Mouse (Mus musculus) G1E (cell line): ENCODE measurements around the gene Wbp1. TPM values are rescaled to one million over a fixed set of nuclear protein-coding genes. Genes with fewer than 3 reads are reported as not detected.

Source experiments
- ATAC-seq: 2 replicates; pipeline ENCODE4 v1.8.0; 2016; ENCODE audit warnings: mild to moderate bottlenecking; ENCODE audit not compliant: insufficient number of reproducible peaks, poor library complexity, low FRiP score, severe bottlenecking; ENCODE audit errors: extremely low read depth
- DNase-seq: peaks from one replicate; pipeline ENCODE4 v3.0.0; 2012; ENCODE audit warnings: low spot score
- H3K27me3 ChIP-seq: 2 replicates; pipeline ENCODE4 v1.6.1; 2012; ENCODE audit warnings: mild to moderate bottlenecking, low read length, inconsistent platforms; ENCODE audit not compliant: insufficient read depth
- H3K36me3 ChIP-seq: replicated peaks from 2 replicates; pipeline ENCODE3; 2012; ENCODE audit warnings: mild to moderate bottlenecking, inconsistent platforms
- H3K4me1 ChIP-seq: 2 replicates; pipeline ENCODE4 v1.6.1; 2012; ENCODE audit warnings: low read depth, low read length, inconsistent platforms, mixed read lengths; ENCODE audit not compliant: insufficient read depth
- H3K4me3 ChIP-seq: 2 replicates; pipeline ENCODE4 v1.5.1; 2012; ENCODE audit warnings: low read depth, mild to moderate bottlenecking, inconsistent platforms, low read length, moderate library complexity, mixed read lengths
- H3K9me3 ChIP-seq: replicated peaks from 2 replicates; pipeline ENCODE4 v1.6.1; 2012; ENCODE audit warnings: inconsistent platforms
- CTCF ChIP-seq: IDR thresholded peaks from 2 replicates; pipeline ENCODE4 v1.5.1; 2012; ENCODE audit warnings: low read depth, low read length, inconsistent platforms, mixed read lengths
- GATA1 ChIP-seq: IDR thresholded peaks from 2 replicates; pipeline ENCODE4 v1.6.1; 2012; ENCODE audit warnings: borderline replicate concordance, low read length, inconsistent platforms, mixed read lengths
- GATA2 ChIP-seq: IDR thresholded peaks from 2 replicates; pipeline ENCODE4 v1.6.1; 2012; ENCODE audit warnings: low read depth, low read length, inconsistent platforms, borderline replicate concordance
- POLR2AphosphoS5 ChIP-seq: IDR thresholded peaks from 2 replicates; pipeline ENCODE4 v1.6.1; 2012; ENCODE audit warnings: low read depth, low read length, inconsistent platforms; ENCODE audit not compliant: insufficient replicate concordance
- TAL1 ChIP-seq: conservative IDR thresholded peaks from 2 replicates; pipeline ENCODE4 v1.6.1; 2012; ENCODE audit warnings: low read depth, low read length, inconsistent platforms, mixed read lengths
- polyA plus RNA-seq: library from polyadenylated mRNA; stranded (reverse); fragments of >175 nt; gene quantifications from 2 replicates; pipeline ENCODE4 v1.2.3, GENCODE M21; 2012
- total RNA-seq, 2 experiments: library from RNA; stranded (forward) in 1 of 2; stranded (reverse) in 1 of 2; fragments of 200-1000 nt in 1 of 2; fragments of >200 nt in 1 of 2; fragmentation: Nextera tagmentation in 1 of 2; gene quantifications; 2 replicates each; pipeline ENCODE4 v1.2.3; 2014 to 2017

Wbp1 gene
- total RNA-seq (2014; fragmentation: Nextera tagmentation) (30.8 and 49.1 TPM in 2 replicates), total RNA-seq (2017) (94.7 and 104 TPM in 2 replicates), polyA plus RNA-seq (32.3 and 47.9 TPM in 2 replicates)

GRCm38 (mm10) chr6:83120930-83121862, at the start of gene Wbp1:
Gene Wbp1, minus strand, starts transcription at chr6:83121559.
- Histone ChIP-seq H3K27me3 (no peaks in the 10 kb centered on the region), H3K9me3 (no peaks in the 10 kb centered on the region), H3K36me3 (peaks cover 61% of the 10 kb centered on the region), H3K4me1 (peaks cover 84% of the 10 kb centered on the region), H3K4me3 (peak within 1 kb of the TSS; percentile 80)
- TF ChIP-seq POLR2AphosphoS5 (0 out of 2 replicates have a peak, but pooled peaks have one; percentile 52), GATA2 (no peak), TAL1 (no peak)
- ATAC-seq (peak; percentile 93), DNase-seq (peak; percentile 99)

GRCm38 (mm10) chr6:83171063-83171462, 49.7 kb upstream of the Wbp1 start:
- Histone ChIP-seq H3K4me1 (peaks cover 31% of the 10 kb centered on the region), H3K36me3 (peaks cover 69% of the 10 kb centered on the region), H3K27me3 (no peaks in the 10 kb centered on the region), H3K4me3 (no peak overlapping the region), H3K9me3 (no peaks in the 10 kb centered on the region)
- TF ChIP-seq GATA1 (no peak), TAL1 (no peak), CTCF (no peak), POLR2AphosphoS5 (no peak), GATA2 (no peak)
- DNase-seq (no peak), ATAC-seq (no peak)

DNA sequence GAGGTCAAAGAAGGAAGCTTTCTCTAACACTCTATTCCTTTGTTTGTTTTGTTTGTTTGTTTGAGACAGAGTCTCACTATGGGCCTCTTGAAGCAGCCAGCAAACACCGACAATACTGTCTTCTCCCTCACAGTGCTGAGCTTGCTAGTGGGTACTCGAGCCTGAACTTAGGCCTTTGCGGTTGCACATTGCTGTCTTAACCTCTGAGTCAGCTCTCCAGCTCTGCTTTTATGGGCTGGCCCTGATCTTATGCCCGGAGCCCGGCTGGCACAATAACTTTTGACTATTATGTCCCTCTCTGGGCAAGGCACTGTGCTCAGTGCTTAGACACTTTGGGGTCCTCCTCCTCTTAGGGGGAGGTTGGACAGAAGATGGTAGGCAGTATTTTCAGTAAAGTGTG, 48.5 kb upstream of the Wbp1 start:
- peaks cover 32% of the 10 kb centered on the region for H3K4me1 ChIP-seq

DNA sequence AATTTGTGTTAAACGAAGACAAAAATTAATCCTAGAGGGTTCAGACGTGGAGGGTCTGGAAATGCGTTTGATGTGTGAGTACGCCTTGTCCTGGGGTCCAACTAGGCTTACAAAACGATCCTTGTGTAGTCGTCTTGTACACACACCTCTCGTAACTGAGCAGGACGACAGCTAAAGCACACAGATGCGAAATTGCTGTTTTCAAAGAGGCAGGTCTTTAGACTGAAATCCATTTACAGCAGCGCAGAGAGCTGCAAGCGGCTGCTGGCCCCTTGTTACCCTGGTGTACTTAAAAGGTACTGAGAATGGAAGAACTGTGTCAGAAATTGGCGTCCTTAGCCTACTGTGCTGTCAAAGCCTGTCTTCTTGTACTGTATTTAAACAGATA, 44.9 kb upstream of the Wbp1 start:
- H3K9me3 ChIP-seq = no peaks in the 10 kb centered on the region
- peaks cover 50% of the 10 kb centered on the region for H3K4me1 ChIP-seq
- TF ChIP-seq POLR2AphosphoS5 = no peak
- no peak for TF ChIP-seq CTCF
- TF ChIP-seq GATA1 = no peak
- no peak for TF ChIP-seq GATA2
- no peak for TF ChIP-seq TAL1
- DNase-seq (no peak), ATAC-seq (no peak; the same call in 1 of the 2 replicates)
- peaks cover 14% of the 10 kb centered on the region for H3K27me3 ChIP-seq
- H3K4me3 ChIP-seq = peak overlapping the region; percentile 87
- peaks cover 30% of the 10 kb centered on the region for H3K36me3 ChIP-seq

More for the DNA sequence above, 48.5 kb upstream of the Wbp1 start:
- DNase-seq (no peak), ATAC-seq (no peak)
- H3K36me3 ChIP-seq = peaks cover 63% of the 10 kb centered on the region
- no peak for TF ChIP-seq POLR2AphosphoS5
- no peak for TF ChIP-seq GATA1
- TF ChIP-seq CTCF = no peak
- TF ChIP-seq GATA2 = no peak
- no peak for TF ChIP-seq TAL1
- H3K27me3 ChIP-seq = no peaks in the 10 kb centered on the region
- H3K9me3 ChIP-seq = no peaks in the 10 kb centered on the region
- H3K4me3 ChIP-seq = no peak overlapping the region

- TF ChIP-seq GATA1 (no peak), POLR2AphosphoS5 (no peak), CTCF (peak; percentile 62), GATA2 (no peak), TAL1 (no peak)
- H3K4me3 ChIP-seq = peak within 1 kb of the TSS; percentile 87
- peak; percentile 68 for ATAC-seq
Observed at GRCm38 (mm10) chr6:83165607-83166242, 44.4 kb upstream of the Wbp1 start, which contains the start of gene Dctn1. Gene Dctn1, plus strand, starts transcription at chr6:83165920.

More at GRCm38 (mm10) chr6:83165607-83166242, 44.4 kb upstream of the Wbp1 start, which contains the start of gene Dctn1:
- H3K4me1 ChIP-seq = peaks cover 51% of the 10 kb centered on the region
- DNase-seq = peak; percentile 89
- H3K36me3 ChIP-seq = peaks cover 25% of the 10 kb centered on the region
- H3K9me3 ChIP-seq = no peaks in the 10 kb centered on the region
- H3K27me3 ChIP-seq = peaks cover 19% of the 10 kb centered on the region
